Mouse (Mus musculus) lung, adult 2 months (tissue): ENCODE results near the gene S100pbp. TPM values are rescaled to one million over a fixed set of nuclear protein-coding genes. Genes with fewer than 3 reads are reported as not detected.

Source experiments
- DNase-seq: peaks from one replicate; pipeline ENCODE4 v3.0.0; 2022
- H3K4me1 ChIP-seq: fragments of 200-500 bp; 2 replicates; pipeline ENCODE4 v1.6.1; 2011; ENCODE audit warnings: low read length; ENCODE audit not compliant: control insufficient read depth, insufficient read depth
- H3K4me3 ChIP-seq: fragments of 200-500 bp; replicated peaks from 2 replicates; pipeline ENCODE3; 2011; ENCODE audit warnings: low read depth, mild to moderate bottlenecking, control low read depth, low read length; ENCODE audit errors: extremely low read depth
- CTCF ChIP-seq: fragments of 200-500 bp; IDR thresholded peaks from 2 replicates; pipeline ENCODE4 v1.5.1; 2011; ENCODE audit warnings: mild to moderate bottlenecking, low read length, control low read depth; ENCODE audit not compliant: insufficient read depth
- POLR2A ChIP-seq: fragments of 200-500 bp; IDR thresholded peaks from 2 replicates; pipeline ENCODE4 v1.6.1; 2011; ENCODE audit warnings: low read depth, mild to moderate bottlenecking, control low read depth, low read length, borderline replicate concordance; ENCODE audit errors: extremely low read depth
- WGBS: fragments of 180-500 bp; shearing (Covaris S2); methylation state at CpG from one replicate; pipeline ENCODE4 v1.1.7; 2018; 5-methylcytosine and 5-hydroxymethylcytosine counted together
- polyA plus RNA-seq: library from polyadenylated mRNA; depleted of rRNA; stranded (reverse); fragments of >200 nt; gene quantifications from 2 replicates; pipeline ENCODE4 v1.2.3, GENCODE M21; 2012

Gene S100pbp
- polyA plus RNA-seq, 1 experiment, result 10.5 TPM

DNA sequence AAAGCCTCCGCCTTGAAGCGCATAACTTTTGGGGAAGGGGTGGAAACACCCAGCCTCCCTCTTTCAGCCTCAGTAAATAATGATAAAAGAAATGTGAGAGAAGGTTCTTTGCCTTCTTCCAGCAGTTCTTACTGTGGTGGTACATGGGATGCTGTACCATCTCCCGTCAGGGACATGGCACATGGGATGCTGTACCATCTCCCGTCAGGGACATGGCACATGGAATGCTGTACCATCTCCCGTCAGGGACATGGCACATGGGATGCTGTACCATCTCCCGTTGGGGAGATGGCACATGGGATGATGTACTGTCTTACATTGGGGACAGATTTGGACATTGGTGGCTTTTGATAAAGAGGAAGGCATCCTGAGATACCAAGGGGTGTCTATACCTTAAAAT is 8.0 kb upstream of the S100pbp start:
- Histone ChIP-seq H3K4me1 (no peaks in the 10 kb centered on the region; the same call in 1 of the 2 replicates), H3K4me3 (no peak overlapping the region)
- no peak for DNase-seq
- TF ChIP-seq CTCF, result no peak
- no peak for TF ChIP-seq POLR2A
- WGBS, result 95% methylated on average over 6 of the region's 6 CpGs

DNA sequence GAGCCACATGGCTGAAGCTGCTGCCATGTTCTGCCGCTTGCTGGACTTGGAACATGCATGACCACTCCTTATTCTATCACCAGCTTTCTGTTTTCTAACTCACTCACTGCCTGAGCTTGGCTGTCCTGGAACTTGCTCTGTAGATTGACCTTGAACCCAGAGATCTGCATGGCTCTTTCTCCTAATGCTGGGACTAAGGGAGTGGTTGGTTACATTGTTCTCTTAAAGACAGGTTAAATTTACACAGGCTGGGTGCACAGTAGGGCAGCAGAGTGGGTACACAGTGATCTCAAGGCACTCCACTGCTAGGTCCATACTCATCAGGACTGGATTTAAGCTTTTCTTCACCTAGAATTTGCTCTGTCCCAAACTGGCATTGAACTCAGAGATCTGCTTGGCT is 4.8 kb upstream of the S100pbp start:
- H3K4me1 ChIP-seq, result peaks cover 4% of the 10 kb centered on the region
- no peak overlapping the region for H3K4me3 ChIP-seq
- DNase-seq, result no peak
- WGBS, result 88% methylated on average over 1 of the region's 1 CpGs
- TF ChIP-seq CTCF, result no peak
- no peak for TF ChIP-seq POLR2A

GRCm38 (mm10) chr4:129191691-129192090 is 2.2 kb upstream of the S100pbp start:
- peaks cover 4% of the 10 kb centered on the region for H3K4me1 ChIP-seq
- 73% methylated on average over 5 of the region's 5 CpGs for WGBS
- no peak overlapping the region for H3K4me3 ChIP-seq
- no peak for DNase-seq
- TF ChIP-seq CTCF (no peak), POLR2A (no peak)

DNA sequence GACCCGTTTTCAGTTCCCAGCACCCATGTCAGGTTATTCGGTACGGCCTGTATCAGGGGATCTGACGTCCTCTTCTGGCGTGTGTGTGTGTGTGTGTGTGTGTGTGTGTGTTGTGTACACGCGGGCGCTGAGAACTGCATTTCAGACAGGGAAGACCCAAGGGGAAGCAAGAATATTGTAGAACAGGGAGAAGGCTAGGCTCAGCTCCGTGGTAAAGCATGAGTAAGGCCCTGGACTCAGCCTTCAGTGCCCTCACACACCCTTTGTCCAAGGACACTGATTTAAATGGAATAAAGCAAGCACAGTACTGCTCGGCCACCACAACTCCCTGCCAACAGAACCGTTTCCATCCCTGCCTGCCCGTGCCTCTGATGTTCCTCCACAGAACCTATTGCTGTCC is 1.0 kb upstream of the S100pbp start:
- Histone ChIP-seq H3K4me3 (peak overlapping the region; percentile 74), H3K4me1 (peaks cover 4% of the 10 kb centered on the region)
- no peak for TF ChIP-seq CTCF
- no peak for TF ChIP-seq POLR2A
- under 1% methylated on average over 12 of the region's 12 CpGs for WGBS
- DNase-seq, result no peak

- WGBS, result under 1% methylated on average over 66 of the region's 74 CpGs
- H3K4me3 ChIP-seq, result peak overlapping the region; percentile 72
- DNase-seq, result peak; percentile 60
- TF ChIP-seq POLR2A (peak; percentile 28; the same call in 1 of the 2 replicates), CTCF (no peak)
- H3K4me1 ChIP-seq, result peaks cover 4% of the 10 kb centered on the region
These were observed 555 bp downstream of the S100pbp start for GRCm38 (mm10) chr4:129188803-129189541.

DNA sequence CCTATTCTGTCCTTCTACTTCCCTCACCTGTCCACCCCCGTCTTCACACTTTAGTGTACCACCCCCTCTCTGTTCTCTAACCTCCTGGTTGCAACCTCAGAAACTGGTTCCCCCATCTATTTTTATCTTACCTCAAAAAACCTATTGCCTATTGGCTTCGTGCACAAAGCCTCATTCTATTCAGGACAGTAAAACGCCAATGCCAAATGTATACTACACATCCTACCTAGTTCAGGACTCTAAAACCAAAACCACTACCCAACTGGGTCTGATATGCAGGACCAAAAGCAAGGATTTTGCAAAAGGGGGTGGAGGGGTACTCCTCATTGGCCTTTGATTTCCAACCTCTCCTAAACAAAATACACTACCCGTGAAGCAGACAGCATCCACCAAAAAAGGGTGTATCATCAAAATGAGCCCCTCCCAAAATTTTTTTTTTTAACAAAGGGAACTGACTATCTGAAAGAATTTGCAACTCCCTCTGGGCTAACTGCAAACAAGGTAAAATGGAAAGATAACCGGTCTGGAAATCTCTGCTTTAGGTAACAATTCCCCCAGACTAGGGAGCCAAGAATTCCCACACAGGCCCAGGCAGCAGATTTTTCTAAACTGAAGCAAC is 1.4 kb downstream of the S100pbp start:
- WGBS, result 50% methylated on average over 5 of the region's 5 CpGs
- no peak for DNase-seq
- no peak for TF ChIP-seq POLR2A
- no peak for TF ChIP-seq CTCF
- H3K4me1 ChIP-seq, result peaks cover 4% of the 10 kb centered on the region
- H3K4me3 ChIP-seq, result no peak overlapping the region

GRCm38 (mm10) chr4:129179560-129179959 is 10.0 kb downstream of the S100pbp start:
- 77% methylated on average over 1 of the region's 1 CpGs for WGBS
- Histone ChIP-seq H3K4me3 (no peak overlapping the region), H3K4me1 (no peaks in the 10 kb centered on the region; the same call in 1 of the 2 replicates)
- no peak for TF ChIP-seq CTCF
- no peak for TF ChIP-seq POLR2A
- DNase-seq, result no peak

DNA sequence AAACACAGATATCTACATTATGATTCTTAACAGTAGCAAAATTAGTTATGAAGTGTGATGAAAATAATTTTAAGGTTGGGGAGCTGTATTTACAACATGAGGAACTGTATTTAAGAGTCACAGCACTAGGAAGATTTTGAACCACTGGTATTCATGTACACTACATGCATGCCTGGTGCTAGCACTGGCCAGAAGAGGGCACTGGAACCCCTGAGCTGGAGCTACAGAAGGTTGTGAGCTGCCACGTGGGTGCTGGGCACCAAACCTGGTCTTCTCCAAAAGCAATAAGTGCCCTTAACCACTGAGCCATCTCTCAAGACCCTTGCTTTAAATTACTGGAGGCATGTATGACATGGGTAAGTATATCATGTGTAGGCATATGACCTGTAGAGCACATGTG is 17.0 kb downstream of the S100pbp start:
- 63% methylated on average over 1 of the region's 1 CpGs for whole genome bisulfite sequencing

GRCm38 (mm10) chr4:129161581-129162255 is 27.8 kb downstream of the S100pbp start:
- Histone ChIP-seq H3K4me1 (no peaks in the 10 kb centered on the region), H3K4me3 (no peak overlapping the region)
- TF ChIP-seq CTCF (no peak), POLR2A (no peak)
- 86% methylated on average over 3 of the region's 4 CpGs for WGBS
- DNase-seq, result no peak

More for the DNA sequence above, 17.0 kb downstream of the S100pbp start:
- Histone ChIP-seq H3K4me3 (no peak overlapping the region), H3K4me1 (no peaks in the 10 kb centered on the region)
- DNase-seq, result no peak
- TF ChIP-seq CTCF (no peak), POLR2A (no peak)
